Mouse (Mus musculus) cortical plate, adult 2 months (tissue): ENCODE measurements at regions not wholly inside any gene's neighbourhood (a gene's known extent, or its start where the extent isn't known, plus 50 kb on each side); places are given as distances from the start of the nearest gene placed in this dataset.

Experiments used
- CTCF ChIP-seq: fragments of 200-500 bp; IDR thresholded peaks from 2 replicates; pipeline ENCODE4 v1.5.1; 2011; ENCODE audit warnings: mild to moderate bottlenecking, control low read depth, low read length; ENCODE audit not compliant: insufficient read depth; ENCODE audit errors: extremely low read depth
- POLR2A ChIP-seq: fragments of 200-500 bp; IDR thresholded peaks from 2 replicates; pipeline ENCODE4 v1.6.1; 2011; ENCODE audit warnings: mild to moderate bottlenecking, low read length, control low read depth; ENCODE audit not compliant: insufficient read depth; ENCODE audit errors: extremely low read depth

DNA sequence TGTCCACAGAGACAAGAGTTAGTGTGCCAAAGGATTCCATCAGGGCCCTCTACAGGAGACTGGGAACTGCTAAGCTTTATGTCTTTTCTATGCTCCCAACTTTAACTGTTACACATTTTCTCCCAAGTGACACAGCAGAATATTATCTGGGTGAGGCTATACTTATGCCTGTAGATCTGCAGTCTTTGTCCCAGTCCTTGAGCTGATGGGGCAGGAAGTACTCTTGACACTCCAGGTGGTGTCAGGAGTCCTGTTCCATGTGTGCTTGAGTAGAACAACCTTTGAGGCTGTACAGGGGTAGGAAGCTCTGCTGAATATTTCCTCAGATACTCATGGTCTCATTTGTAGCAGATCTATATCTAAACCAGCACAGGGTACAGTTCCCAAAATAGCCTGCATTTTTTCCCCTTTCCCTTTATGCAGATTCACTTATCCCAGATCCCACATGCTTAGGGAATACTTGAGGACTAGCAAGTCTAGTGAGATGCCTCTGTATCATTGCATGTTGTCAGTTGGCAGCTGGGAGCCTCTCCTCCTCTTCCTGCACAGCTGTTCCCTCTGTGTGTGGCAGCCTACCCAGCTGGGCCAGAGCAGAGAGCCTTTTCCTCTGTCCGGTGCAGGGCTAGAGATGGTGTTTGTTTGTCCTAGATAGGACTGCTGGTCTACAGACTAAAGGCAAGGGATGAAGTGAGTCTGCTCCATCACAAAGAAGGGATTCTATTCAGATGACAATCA lies 85.2 kb upstream of the Rgs17 start:
- TF ChIP-seq CTCF (no peak), POLR2A (no peak)
